Mouse (Mus musculus): ENCODE results near the gene Aftph.

Gene Aftph

DNA sequence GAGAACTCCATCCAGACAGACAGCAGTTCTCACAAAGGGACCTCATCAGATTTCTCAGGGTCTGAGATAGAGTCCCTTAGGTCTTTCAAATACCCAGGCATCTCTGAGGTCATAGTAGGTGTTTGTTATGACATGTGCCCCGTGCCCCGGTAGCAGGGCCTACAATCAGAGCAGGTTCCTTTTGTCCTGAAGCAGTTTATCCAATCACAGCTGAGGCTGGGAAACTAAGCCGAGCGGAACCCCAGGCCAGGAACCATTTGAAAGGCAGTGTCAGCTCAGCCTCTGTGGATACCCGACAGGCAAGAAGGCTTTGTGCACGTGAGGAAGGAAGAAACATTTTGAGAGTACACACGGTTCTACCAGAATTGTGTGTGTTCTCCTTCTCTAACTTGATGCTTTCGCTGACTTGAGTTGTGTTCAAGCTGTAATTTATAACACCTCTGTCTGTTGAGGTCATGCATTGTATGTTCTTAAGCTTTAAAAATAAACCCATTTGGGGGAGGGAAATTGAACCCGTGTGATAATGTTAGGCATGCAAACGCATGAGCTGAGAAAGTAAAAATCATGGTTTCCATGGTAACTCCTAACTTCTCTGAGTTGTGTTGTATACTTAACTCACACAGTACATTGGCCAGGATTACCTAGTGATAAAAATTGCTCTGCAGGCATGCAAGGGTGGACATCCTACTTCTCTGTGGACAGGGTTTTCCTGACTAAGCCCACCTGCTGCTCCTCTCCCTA lies 94.2 kb downstream of the Aftph start:
- no peak for DNase-seq

GRCm38 (mm10) chr11:20646142-20646541 lies 95.2 kb downstream of the Aftph start:
- no peak for DNase-seq

- no peak for DNase-seq
Observed at GRCm38 (mm10) chr11:20645521-20645920, 95.9 kb downstream of the Aftph start.

DNA sequence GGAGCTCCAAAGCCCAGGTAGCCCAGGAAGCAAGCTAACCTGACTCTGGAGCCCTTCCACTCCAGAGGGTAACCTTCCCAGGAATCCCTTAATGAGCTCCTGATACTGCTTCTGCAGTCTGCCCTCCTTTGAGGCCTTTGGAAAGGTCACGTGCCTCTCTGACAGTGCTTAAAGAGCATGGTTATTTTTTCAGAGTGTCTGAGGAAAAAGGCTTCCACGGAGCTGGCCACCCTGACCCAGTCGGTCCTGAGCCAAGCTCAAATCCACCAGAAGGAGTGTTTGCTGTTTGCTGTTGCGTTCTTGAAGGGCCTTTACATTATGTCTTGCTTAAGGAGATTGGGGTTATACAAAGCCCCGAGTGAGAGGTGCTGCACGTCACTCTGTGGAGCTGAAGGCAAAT lies 96.5 kb downstream of the Aftph start:
- DNase-seq, result no peak

DNA sequence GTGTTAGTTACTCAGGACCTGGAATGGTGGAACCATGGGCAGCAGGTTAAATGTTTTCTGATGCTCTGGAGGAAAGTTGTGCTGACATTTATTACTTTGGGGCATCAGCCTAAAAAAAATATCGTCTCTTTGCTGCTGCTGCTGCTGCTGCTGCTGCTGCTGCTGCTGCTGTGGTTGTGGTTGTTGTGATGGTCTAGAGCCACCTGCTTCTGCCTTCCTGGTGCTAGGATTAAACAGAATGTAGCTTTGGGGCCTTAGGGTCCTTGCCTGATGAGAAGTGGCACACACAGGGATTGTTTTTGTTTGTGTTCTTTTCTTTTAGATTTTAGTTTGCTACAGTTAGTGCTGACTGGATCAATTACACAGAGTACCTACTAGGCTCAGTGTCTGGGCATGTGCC lies 97.2 kb downstream of the Aftph start:
- no peak for DNase-seq

DNA sequence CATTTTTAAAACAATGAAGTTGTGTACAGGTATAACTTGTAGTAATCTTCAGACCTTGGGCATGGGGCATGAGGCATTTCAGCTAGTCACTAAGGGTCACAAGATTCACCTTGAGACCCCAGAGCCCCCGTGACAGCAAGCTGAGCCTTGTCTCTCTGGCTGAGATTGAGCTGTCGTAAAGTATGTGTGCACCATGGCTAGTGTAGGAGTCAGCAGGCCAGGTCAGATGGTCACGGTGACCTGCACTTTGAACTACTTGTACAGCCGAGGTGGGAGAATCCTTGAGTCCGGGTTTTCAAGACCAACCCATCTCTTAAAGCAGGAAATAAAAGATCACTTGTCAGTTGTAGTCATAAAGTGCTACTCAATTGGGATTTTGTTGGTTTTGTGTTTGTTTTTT lies 98.2 kb downstream of the Aftph start:
- no peak for DNase-seq

DNA sequence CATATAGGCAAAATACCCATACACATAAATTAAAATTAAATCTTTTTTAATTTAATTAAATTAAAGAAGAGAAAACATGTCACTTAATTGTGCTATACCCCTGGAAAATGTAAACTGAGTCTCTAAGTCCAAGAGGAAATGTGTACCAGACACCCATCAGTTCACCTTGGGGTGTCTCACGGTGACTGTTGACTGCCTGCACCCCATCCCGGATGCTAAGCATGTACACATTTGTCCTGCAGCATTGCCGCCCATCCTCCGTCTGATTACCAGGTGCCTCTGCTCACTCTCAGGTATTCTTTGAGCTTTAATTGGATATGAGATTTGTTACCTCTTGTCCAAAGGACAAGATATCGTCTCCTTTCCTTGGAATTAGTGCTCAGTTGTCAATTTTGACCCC lies 99.1 kb downstream of the Aftph start:
- no peak for DNase-seq

- no peak for DNase-seq
Observed at GRCm38 (mm10) chr11:20639918-20640447, 101.4 kb downstream of the Aftph start.

DNA sequence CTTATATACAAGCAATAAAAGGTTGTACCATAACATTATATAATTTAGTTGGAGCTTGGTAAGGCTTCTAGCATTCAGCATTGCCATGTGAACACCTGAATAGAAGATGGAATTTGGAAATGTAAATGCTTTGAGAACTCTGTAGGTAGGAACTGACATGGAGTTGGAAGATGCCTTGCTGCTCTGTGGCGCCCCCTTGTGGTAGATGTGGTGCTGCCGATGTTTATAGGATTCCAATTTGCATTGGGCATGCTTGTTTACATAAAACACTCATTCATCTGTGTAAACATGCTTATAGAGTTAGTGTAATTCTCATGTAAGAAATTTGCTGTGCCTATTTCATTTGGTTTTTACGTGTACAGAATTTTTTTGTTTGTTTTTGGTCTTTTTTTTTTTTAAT lies 102.5 kb downstream of the Aftph start:
- peak; percentile 93 for DNase-seq

GRCm38 (mm10) chr11:20637060-20637459 lies 104.3 kb downstream of the Aftph start:
- DNase-seq, result no peak

- no peak for DNase-seq
Observed at GRCm38 (mm10) chr11:20636114-20636513, 105.3 kb downstream of the Aftph start.

- no peak for DNase-seq
Observed at GRCm38 (mm10) chr11:20635646-20636045, 105.7 kb downstream of the Aftph start.
